In the genomic region with DNA sequence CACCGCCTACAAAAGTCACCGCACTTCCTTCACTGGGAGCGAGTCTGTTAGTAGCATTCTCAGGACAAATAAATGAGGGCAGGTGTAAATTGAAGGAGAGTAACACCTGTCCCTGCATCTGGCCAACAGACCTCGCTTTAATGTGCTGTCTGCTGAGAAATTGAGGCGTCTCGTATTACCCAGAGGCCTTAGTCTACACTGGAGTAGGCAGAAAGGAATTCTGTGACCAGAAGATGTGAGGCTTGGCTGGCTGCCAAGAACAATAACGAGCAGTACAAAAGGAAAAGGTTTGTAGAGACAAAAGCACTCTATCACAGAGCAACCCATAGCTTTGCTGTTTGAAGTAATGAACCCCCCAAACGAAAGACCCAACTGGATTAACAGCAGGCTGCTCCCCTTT, we compare ENCODE assay signal across 8 mouse cellular contexts.
DNase-seq lines count a peak whose midpoint lies in the region; ATAC-seq and TF ChIP-seq lines count a peak whose summit lies in the region.

No protein-coding gene starts in this region.

- ATAC-seq in embryonic facial prominence, embryonic 12.5 days (ENCODE audit: insufficient number of reproducible peaks, insufficient read depth, low FRiP score, low TSS enrichment), result peak; percentile 93
- peak; percentile 56; the same call in 1 of the 2 replicates for ATAC-seq in midbrain, embryonic 16.5 days

- no peak overlapping the region for H3K9ac ChIP-seq in embryonic facial prominence, embryonic 12.5 days
- H3K9ac ChIP-seq in midbrain, embryonic 16.5 days (ENCODE audit: low read depth, low read length), result no peak overlapping the region

- WGBS in embryonic facial prominence, embryonic 12.5 days, result 13% methylated on average over 8 of the region's 8 CpGs
- WGBS in midbrain, embryonic 16.5 days, result 36% methylated on average over 8 of the region's 8 CpGs
- 54% methylated on average over 8 of the region's 8 CpGs for WGBS in thymus, adult 2 months

- intact Hi-C loops in left cerebral cortex, adult 2 months (cut with DNase I), result no loop called here
- intact Hi-C loops in heart, postnatal 14 days (cut with DNase I), result no loop called here

- no peak overlapping the region for H3K27ac ChIP-seq in left cerebral cortex, adult 2 months
- H3K27ac ChIP-seq in embryonic facial prominence, embryonic 12.5 days, result peak overlapping the region; percentile 78
- H3K27ac ChIP-seq in midbrain, embryonic 16.5 days (ENCODE audit: low read length), result no peak overlapping the region
- no peak overlapping the region for H3K27ac ChIP-seq in thymus, adult 2 months (ENCODE audit: control insufficient read depth, insufficient read depth, low read length)

- no peak overlapping the region for H3K4me2 ChIP-seq in embryonic facial prominence, embryonic 12.5 days (replicated peaks)
- H3K4me2 ChIP-seq in midbrain, embryonic 16.5 days (ENCODE audit: low read length), result no peak overlapping the region

- peaks cover 17% of the 10 kb centered on the region for H3K4me1 ChIP-seq in embryonic facial prominence, embryonic 12.5 days
- H3K4me1 ChIP-seq in midbrain, embryonic 16.5 days (ENCODE audit: control insufficient read depth, insufficient read depth, low read length), result peaks cover 4% of the 10 kb centered on the region; the same call in 1 of the 2 replicates
- no peaks in the 10 kb centered on the region for H3K4me1 ChIP-seq in thymus, adult 2 months (replicated peaks; ENCODE audit: control insufficient read depth, insufficient read depth, low read length)

- TF ChIP-seq CTCF in left cerebral cortex, adult 2 months (IDR thresholded peaks at IDR 0.05), result no peak
- TF ChIP-seq CTCF in thymus, adult 2 months (IDR thresholded peaks at IDR 0.05; ENCODE audit: borderline replicate concordance, control insufficient read depth, extremely low read depth, insufficient read depth, low read length, poor library complexity), result no peak

- H3K27me3 ChIP-seq in embryonic facial prominence, embryonic 12.5 days, result no peaks in the 10 kb centered on the region
- H3K27me3 ChIP-seq in midbrain, embryonic 16.5 days (ENCODE audit: control insufficient read depth, insufficient read depth, low read depth, low read length), result no peaks in the 10 kb centered on the region
- H3K27me3 ChIP-seq in thymus, adult 2 months (ENCODE audit: control insufficient read depth, insufficient read depth, low read length), result no peaks in the 10 kb centered on the region

- DNase-seq in left cerebral cortex, adult 2 months (ENCODE audit: extremely low spot score in 1 of 2, low spot score in 2 of 2), result peak; percentile 10 to 19
- no peak for DNase-seq in left cerebral cortex, adult 11 months (ENCODE audit: low spot score)
- peak; percentile 13 to 33 for DNase-seq in heart, postnatal 14 days
- DNase-seq in layer of hippocampus, postnatal 36 days, result peak; percentile 2 to 5
- DNase-seq in urinary bladder, postnatal 14 days (ENCODE audit: low spot score), result peak; percentile 81
- no peak for DNase-seq in thymus, adult 2 months

- no peak for TF ChIP-seq POLR2A in thymus, adult 2 months (IDR thresholded peaks at IDR 0.05; ENCODE audit: control insufficient read depth, extremely low read depth, insufficient read depth, low read length, poor library complexity)

- H3K36me3 ChIP-seq in embryonic facial prominence, embryonic 12.5 days, result no peaks in the 10 kb centered on the region
- H3K36me3 ChIP-seq in midbrain, embryonic 16.5 days (ENCODE audit: control insufficient read depth, insufficient read depth, low read length), result no peaks in the 10 kb centered on the region
- no peaks in the 10 kb centered on the region for H3K36me3 ChIP-seq in thymus, adult 2 months (ENCODE audit: control insufficient read depth, insufficient read depth, low read length)

- H3K4me3 ChIP-seq in left cerebral cortex, adult 2 months, result no peak overlapping the region
- no peak overlapping the region for H3K4me3 ChIP-seq in embryonic facial prominence, embryonic 12.5 days
- no peak overlapping the region for H3K4me3 ChIP-seq in midbrain, embryonic 16.5 days (ENCODE audit: low read depth, low read length)
- H3K4me3 ChIP-seq in thymus, adult 2 months (ENCODE audit: control insufficient read depth, insufficient read depth, low read length), result no peak overlapping the region

- no peaks in the 10 kb centered on the region for H3K9me3 ChIP-seq in embryonic facial prominence, embryonic 12.5 days
- H3K9me3 ChIP-seq in midbrain, embryonic 16.5 days (replicated peaks; ENCODE audit: control insufficient read depth, low read length, poor library complexity, severe bottlenecking), result no peaks in the 10 kb centered on the region

Comparison
In these comparisons a context has a peak if more than half of its experiments do, and no peak if none do; other contexts are left out.
1. DNase-seq: peak in left cerebral cortex, adult 2 months (2 of 2), heart, postnatal 14 days (2 of 2), layer of hippocampus, postnatal 36 days (2 of 2) and urinary bladder, postnatal 14 days (single experiment); none in left cerebral cortex, adult 11 months (single experiment) and thymus, adult 2 months (single experiment).